Mouse (Mus musculus): ENCODE results near the gene Col8a1. TPM values are rescaled to one million over a fixed set of nuclear protein-coding genes. Genes with fewer than 3 reads are reported as not detected.

Gene Col8a1
- polyA plus RNA-seq, 1 experiment from 2014 or later, result 2.9 TPM

DNA sequence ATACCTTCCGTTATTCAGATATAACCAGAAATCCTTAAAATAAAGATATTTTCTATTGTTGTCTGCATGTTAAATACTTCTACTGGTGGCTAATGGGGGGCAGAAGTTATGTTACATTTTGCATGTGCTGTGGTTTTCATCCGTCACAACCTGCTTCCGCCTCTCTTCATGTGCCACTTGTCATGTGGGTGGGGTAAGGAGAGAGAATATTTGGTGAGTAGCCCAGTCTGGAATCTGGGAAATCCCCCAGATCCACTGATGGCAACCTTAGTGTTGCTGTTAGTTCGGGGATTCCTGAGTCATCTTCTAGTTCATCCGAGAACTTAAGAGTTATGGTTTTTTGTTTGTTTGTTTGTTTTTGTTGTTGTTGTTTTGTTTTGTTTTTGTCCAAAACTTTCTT lies 55.8 kb downstream of the Col8a1 start:
- Histone ChIP-seq H3K4me2 (replicated peaks; ENCODE audit: low read depth, low read length) (no peak overlapping the region), H3K27me3 (ENCODE audit: control insufficient read depth, insufficient read depth, low read length) (no peaks in the 10 kb centered on the region), H3K9me3 (ENCODE audit: control insufficient read depth, low read length) (no peaks in the 10 kb centered on the region), H3K27ac (ENCODE audit: low read depth, low read length) (no peak overlapping the region), H3K9ac (ENCODE audit: low read depth, low read length) (no peak overlapping the region), H3K4me1 (replicated peaks; ENCODE audit: control insufficient read depth, insufficient read depth, low read length) (no peaks in the 10 kb centered on the region), H3K4me3 (ENCODE audit: low read depth, low read length) (no peak overlapping the region), H3K36me3 (ENCODE audit: control insufficient read depth, insufficient read depth, low read length) (no peaks in the 10 kb centered on the region)
- DNase-seq (ENCODE audit: low spot score) (no peak), ATAC-seq (ENCODE audit: low FRiP score) (no peak)
- WGBS, result 90% methylated on average over 5 of the region's 5 CpGs

DNA sequence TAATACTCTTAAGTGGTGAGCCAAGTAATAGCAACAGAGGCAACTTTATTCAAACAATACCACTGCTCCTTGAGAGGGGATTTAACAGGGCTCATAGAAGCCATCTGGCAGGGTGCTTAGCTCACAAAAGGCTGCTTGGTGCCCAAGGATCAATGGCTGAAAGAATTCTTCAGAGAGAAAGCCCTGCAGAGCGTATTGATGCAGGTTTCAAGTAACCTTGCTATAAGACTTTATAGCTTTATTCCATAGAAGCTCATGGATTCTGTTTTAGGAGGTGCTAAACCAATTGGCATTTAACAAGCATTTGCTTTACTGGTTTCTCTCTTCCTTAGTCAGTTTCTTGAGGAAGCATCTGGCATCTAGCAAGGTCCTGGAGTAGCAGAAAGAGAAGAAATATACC lies 59.8 kb downstream of the Col8a1 start:
- Histone ChIP-seq H3K9ac (ENCODE audit: low read depth, low read length) (no peak overlapping the region), H3K36me3 (ENCODE audit: control insufficient read depth, insufficient read depth, low read length) (no peaks in the 10 kb centered on the region), H3K27ac (ENCODE audit: low read depth, low read length) (no peak overlapping the region), H3K9me3 (ENCODE audit: control insufficient read depth, low read length) (no peaks in the 10 kb centered on the region), H3K4me2 (replicated peaks; ENCODE audit: low read depth, low read length) (no peak overlapping the region), H3K4me3 (ENCODE audit: low read depth, low read length) (no peak overlapping the region), H3K27me3 (ENCODE audit: control insufficient read depth, insufficient read depth, low read length) (no peaks in the 10 kb centered on the region), H3K4me1 (replicated peaks; ENCODE audit: control insufficient read depth, insufficient read depth, low read length) (no peaks in the 10 kb centered on the region)
- DNase-seq (ENCODE audit: low spot score), result no peak
- ATAC-seq (ENCODE audit: low FRiP score), result no peak
- 73% methylated on average over 1 of the region's 1 CpGs for WGBS

DNA sequence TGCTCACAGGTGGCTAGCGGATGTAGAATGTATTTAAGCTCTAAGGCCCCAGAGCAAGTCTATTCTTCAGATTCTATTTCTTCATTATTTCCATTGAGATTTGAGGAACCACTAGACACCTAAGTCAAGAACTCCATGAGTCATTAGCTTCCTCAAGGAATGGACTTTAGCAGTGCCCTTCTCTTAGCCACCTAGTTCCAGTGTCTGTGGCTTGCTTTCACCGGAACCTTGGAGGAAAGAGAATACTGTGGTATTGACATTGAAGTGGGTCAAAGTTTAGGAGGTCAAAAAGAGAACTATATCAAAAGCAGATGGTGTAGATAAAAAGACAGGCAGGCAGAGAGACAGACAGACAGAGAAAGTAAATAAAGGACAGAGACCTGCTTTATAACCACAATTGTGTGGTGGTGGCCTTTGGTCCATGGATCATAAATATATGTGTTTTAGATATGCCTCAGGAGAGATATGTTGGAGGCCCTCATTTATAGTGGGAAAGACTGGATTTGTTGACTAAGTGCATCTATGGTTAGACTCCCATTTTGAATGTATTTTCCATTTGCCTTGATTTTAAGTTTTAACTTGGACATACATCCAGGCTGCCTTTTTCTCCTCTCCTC lies 60.5 kb downstream of the Col8a1 start:
- Histone ChIP-seq H3K4me2 (replicated peaks; ENCODE audit: low read depth, low read length) (no peak overlapping the region), H3K36me3 (ENCODE audit: control insufficient read depth, insufficient read depth, low read length) (no peaks in the 10 kb centered on the region)
- no peak for ATAC-seq (ENCODE audit: low FRiP score)

DNA sequence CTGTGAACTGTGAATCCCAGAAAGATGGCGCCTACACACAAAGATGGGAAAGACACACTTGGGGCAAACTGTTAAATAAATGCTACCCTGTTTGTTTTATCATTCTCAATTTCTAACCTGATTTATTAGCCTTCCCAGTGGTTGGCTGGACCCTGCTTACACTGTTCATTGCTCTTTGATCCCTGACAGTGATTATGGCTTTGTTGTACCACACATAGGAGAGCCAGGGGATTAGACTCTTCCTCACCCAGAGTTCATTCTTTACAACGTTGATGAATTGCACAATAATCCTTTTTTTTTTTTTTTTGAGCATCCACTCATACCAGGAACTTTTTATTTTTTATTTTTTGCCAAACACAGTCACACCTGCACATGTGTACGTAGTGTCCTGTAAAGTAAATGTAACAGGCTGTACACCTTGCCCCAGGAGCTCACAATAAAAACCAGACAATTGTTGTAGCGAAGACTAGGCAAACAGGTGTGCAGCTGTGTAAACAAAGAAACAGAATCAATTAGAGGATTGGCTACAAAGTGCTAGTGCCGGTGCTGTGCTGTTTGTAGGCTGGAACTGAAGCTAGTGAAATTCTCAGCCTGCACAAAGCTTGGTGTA lies 68.6 kb downstream of the Col8a1 start:
- ATAC-seq (ENCODE audit: low FRiP score) (no peak), DNase-seq (ENCODE audit: low spot score) (no peak)
- Histone ChIP-seq H3K4me2 (replicated peaks; ENCODE audit: low read depth, low read length) (no peak overlapping the region), H3K4me1 (replicated peaks; ENCODE audit: control insufficient read depth, insufficient read depth, low read length) (no peaks in the 10 kb centered on the region), H3K9ac (ENCODE audit: low read depth, low read length) (no peak overlapping the region), H3K9me3 (ENCODE audit: control insufficient read depth, low read length) (no peaks in the 10 kb centered on the region), H3K36me3 (ENCODE audit: control insufficient read depth, insufficient read depth, low read length) (no peaks in the 10 kb centered on the region), H3K27ac (ENCODE audit: low read depth, low read length) (no peak overlapping the region), H3K4me3 (ENCODE audit: low read depth, low read length) (no peak overlapping the region), H3K27me3 (ENCODE audit: control insufficient read depth, insufficient read depth, low read length) (no peaks in the 10 kb centered on the region)
- 67% methylated on average over 5 of the region's 5 CpGs for whole genome bisulfite sequencing

More for the DNA sequence above, 60.5 kb downstream of the Col8a1 start:
- H3K9me3 ChIP-seq (ENCODE audit: control insufficient read depth, low read length), result no peaks in the 10 kb centered on the region
- H3K27ac ChIP-seq (ENCODE audit: low read depth, low read length), result no peak overlapping the region
- WGBS, result 85% methylated on average over 2 of the region's 2 CpGs
- no peaks in the 10 kb centered on the region for H3K4me1 ChIP-seq (replicated peaks; ENCODE audit: control insufficient read depth, insufficient read depth, low read length)
- DNase-seq (ENCODE audit: low spot score), result no peak
- no peaks in the 10 kb centered on the region for H3K27me3 ChIP-seq (ENCODE audit: control insufficient read depth, insufficient read depth, low read length)
- no peak overlapping the region for H3K9ac ChIP-seq (ENCODE audit: low read depth, low read length)
- H3K4me3 ChIP-seq (ENCODE audit: low read depth, low read length), result no peak overlapping the region

DNA sequence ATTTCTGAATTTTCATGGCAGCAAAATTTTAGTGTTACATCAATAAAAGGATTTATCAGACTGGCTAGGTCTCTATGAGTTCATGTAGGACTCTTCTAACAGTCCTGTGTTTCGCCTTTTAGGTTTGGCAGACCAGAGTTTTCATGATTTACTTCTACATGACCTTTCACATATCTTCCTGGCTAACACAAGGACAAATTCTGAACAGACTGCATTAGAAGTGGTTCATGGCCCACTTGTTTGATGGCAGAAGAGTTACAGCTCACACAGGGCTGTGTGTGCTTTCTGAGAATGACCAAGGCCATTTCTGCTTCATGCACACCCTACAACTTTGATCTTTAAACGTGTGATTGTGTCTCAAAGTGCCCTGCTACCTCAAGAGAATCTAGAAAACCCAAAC lies 82.3 kb downstream of the Col8a1 start:
- no peak overlapping the region for H3K27ac ChIP-seq (ENCODE audit: low read depth, low read length)
- ATAC-seq (ENCODE audit: low FRiP score) (no peak), DNase-seq (ENCODE audit: low spot score) (no peak)
- no peaks in the 10 kb centered on the region for H3K4me1 ChIP-seq (replicated peaks; ENCODE audit: control insufficient read depth, insufficient read depth, low read length)
- H3K27me3 ChIP-seq (ENCODE audit: control insufficient read depth, insufficient read depth, low read length), result no peaks in the 10 kb centered on the region
- no peaks in the 10 kb centered on the region for H3K9me3 ChIP-seq (ENCODE audit: control insufficient read depth, low read length)
- 70% methylated on average over 2 of the region's 2 CpGs for WGBS
- H3K4me2 ChIP-seq (replicated peaks; ENCODE audit: low read depth, low read length), result no peak overlapping the region
- no peak overlapping the region for H3K4me3 ChIP-seq (ENCODE audit: low read depth, low read length)
- no peak overlapping the region for H3K9ac ChIP-seq (ENCODE audit: low read depth, low read length)
- no peaks in the 10 kb centered on the region for H3K36me3 ChIP-seq (ENCODE audit: control insufficient read depth, insufficient read depth, low read length)

DNA sequence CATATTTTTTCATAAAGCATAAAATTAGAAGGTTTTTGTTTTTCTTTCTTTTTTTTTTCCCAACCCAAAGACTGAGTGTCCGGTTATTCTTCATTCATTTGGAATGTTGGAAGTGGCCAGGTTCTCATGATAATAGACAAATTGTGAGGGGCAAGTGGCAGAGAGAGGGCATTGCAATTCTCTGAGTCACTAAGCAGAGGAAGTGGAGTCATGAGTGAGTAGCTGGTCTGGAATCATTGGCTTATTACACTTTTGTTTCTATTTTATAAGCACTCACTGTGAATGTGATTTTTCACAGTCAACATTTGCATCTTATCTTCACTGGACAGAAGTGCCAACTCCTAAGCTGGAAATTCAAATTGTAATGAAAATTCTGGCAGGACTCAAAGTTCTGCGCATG lies 82.9 kb downstream of the Col8a1 start:
- Histone ChIP-seq H3K4me3 (ENCODE audit: low read depth, low read length) (no peak overlapping the region), H3K36me3 (ENCODE audit: control insufficient read depth, insufficient read depth, low read length) (no peaks in the 10 kb centered on the region), H3K9me3 (ENCODE audit: control insufficient read depth, low read length) (no peaks in the 10 kb centered on the region), H3K9ac (ENCODE audit: low read depth, low read length) (no peak overlapping the region), H3K27me3 (ENCODE audit: control insufficient read depth, insufficient read depth, low read length) (no peaks in the 10 kb centered on the region), H3K27ac (ENCODE audit: low read depth, low read length) (no peak overlapping the region), H3K4me1 (replicated peaks; ENCODE audit: control insufficient read depth, insufficient read depth, low read length) (no peaks in the 10 kb centered on the region), H3K4me2 (replicated peaks; ENCODE audit: low read depth, low read length) (no peak overlapping the region)
- DNase-seq (ENCODE audit: low spot score) (no peak), ATAC-seq (ENCODE audit: low FRiP score) (no peak)
- WGBS, result 98% methylated on average over 2 of the region's 2 CpGs

DNA sequence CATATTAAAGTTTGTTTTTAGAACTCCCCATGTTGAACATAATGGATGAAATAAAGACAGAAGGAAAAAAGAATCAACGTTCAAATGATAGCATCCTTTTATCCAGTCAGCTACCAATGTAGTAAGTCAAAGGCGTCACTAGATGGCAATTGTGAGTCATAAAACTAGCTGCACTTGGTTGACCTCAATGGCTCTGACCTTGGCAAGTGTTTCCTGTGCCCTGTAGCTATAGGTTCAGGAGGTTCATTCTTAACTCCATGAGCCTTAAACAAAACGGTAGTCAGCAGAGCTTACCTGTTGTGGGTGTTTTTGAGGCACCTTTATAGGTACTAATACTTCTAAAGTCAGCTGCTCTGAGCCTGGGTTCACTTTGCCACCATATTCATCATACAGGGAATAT lies 85.2 kb downstream of the Col8a1 start:
- H3K36me3 ChIP-seq (ENCODE audit: control insufficient read depth, insufficient read depth, low read length), result no peaks in the 10 kb centered on the region
- no peak overlapping the region for H3K4me2 ChIP-seq (replicated peaks; ENCODE audit: low read depth, low read length)
- peak; percentile 57 for DNase-seq (ENCODE audit: low spot score)
- no peak overlapping the region for H3K4me3 ChIP-seq (ENCODE audit: low read depth, low read length)
- no peak overlapping the region for H3K27ac ChIP-seq (ENCODE audit: low read depth, low read length)
- no peaks in the 10 kb centered on the region for H3K9me3 ChIP-seq (ENCODE audit: control insufficient read depth, low read length)
- no peaks in the 10 kb centered on the region for H3K27me3 ChIP-seq (ENCODE audit: control insufficient read depth, insufficient read depth, low read length)
- H3K4me1 ChIP-seq (replicated peaks; ENCODE audit: control insufficient read depth, insufficient read depth, low read length), result no peaks in the 10 kb centered on the region
- ATAC-seq (ENCODE audit: low FRiP score), result peak; percentile 64; the same call in 1 of the 2 replicates
- WGBS, result 12% methylated on average over 3 of the region's 3 CpGs
- H3K9ac ChIP-seq (ENCODE audit: low read depth, low read length), result no peak overlapping the region

DNA sequence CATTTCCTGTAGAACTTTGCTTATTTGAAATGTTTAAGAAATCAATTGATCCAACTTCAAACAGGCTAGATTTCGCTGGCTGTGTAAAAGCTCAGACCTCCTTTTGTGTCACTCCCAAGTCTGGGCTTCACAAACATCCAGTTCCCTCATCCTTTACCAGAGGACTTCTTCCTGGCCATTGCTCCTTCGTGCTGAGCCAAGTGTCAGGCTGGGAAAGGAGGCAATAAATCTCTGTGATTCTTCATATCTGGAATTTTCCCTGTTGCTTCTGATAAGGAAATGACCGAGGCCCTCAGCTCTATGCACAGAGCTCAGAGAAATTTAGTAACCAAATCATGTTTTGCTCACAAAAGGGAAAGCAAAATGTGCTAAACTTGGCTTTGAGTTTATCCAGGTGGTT lies 91.9 kb downstream of the Col8a1 start:
- Histone ChIP-seq H3K9ac (ENCODE audit: low read depth, low read length) (no peak overlapping the region), H3K4me2 (replicated peaks; ENCODE audit: low read depth, low read length) (no peak overlapping the region), H3K4me1 (replicated peaks; ENCODE audit: control insufficient read depth, insufficient read depth, low read length) (no peaks in the 10 kb centered on the region), H3K4me3 (ENCODE audit: low read depth, low read length) (no peak overlapping the region), H3K36me3 (ENCODE audit: control insufficient read depth, insufficient read depth, low read length) (no peaks in the 10 kb centered on the region), H3K27ac (ENCODE audit: low read depth, low read length) (no peak overlapping the region), H3K27me3 (ENCODE audit: control insufficient read depth, insufficient read depth, low read length) (no peaks in the 10 kb centered on the region), H3K9me3 (ENCODE audit: control insufficient read depth, low read length) (no peaks in the 10 kb centered on the region)
- no peak for DNase-seq (ENCODE audit: low spot score)
- no peak for ATAC-seq (ENCODE audit: low FRiP score)
- 74% methylated on average over 3 of the region's 3 CpGs for WGBS

DNA sequence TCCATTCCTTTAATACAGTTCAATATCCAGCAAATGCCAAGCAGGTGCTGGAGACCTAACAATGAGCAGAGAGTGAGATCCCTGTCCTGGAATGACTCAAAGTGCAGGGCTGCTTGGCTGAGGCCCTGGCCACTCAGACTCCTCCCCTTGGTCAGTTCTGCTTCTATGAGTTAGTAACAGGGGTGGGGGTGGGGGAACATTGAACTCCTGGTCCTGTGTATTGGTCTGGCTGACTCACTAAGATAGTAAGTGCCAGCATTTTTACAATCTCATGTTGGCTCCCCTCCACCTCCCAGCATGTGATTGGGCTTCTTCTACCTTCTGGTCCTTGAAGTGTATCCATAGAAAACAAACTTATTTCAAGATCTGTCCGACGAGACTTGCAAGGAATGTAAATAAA lies 104.6 kb downstream of the Col8a1 start:
- no peak overlapping the region for H3K4me3 ChIP-seq (ENCODE audit: low read depth, low read length)
- H3K36me3 ChIP-seq (ENCODE audit: control insufficient read depth, insufficient read depth, low read length), result no peaks in the 10 kb centered on the region
- ATAC-seq (ENCODE audit: low FRiP score), result no peak
- H3K27me3 ChIP-seq (ENCODE audit: control insufficient read depth, insufficient read depth, low read length), result no peaks in the 10 kb centered on the region
- WGBS, result 84% methylated on average over 2 of the region's 2 CpGs
- no peaks in the 10 kb centered on the region for H3K9me3 ChIP-seq (ENCODE audit: control insufficient read depth, low read length)
- DNase-seq (ENCODE audit: low spot score), result no peak
- H3K9ac ChIP-seq (ENCODE audit: low read depth, low read length), result no peak overlapping the region
- no peaks in the 10 kb centered on the region for H3K4me1 ChIP-seq (replicated peaks; ENCODE audit: control insufficient read depth, insufficient read depth, low read length)
- no peak overlapping the region for H3K4me2 ChIP-seq (replicated peaks; ENCODE audit: low read depth, low read length)
- no peak overlapping the region for H3K27ac ChIP-seq (ENCODE audit: low read depth, low read length)

Data from hindbrain, embryonic 11.5 days (tissue).